Mouse (Mus musculus): ENCODE data around the gene Nfkb2.
A peak's percentile ranks its signal among the peaks of the same experiment; 100 is the strongest.

Nfkb2 gene

DNA sequence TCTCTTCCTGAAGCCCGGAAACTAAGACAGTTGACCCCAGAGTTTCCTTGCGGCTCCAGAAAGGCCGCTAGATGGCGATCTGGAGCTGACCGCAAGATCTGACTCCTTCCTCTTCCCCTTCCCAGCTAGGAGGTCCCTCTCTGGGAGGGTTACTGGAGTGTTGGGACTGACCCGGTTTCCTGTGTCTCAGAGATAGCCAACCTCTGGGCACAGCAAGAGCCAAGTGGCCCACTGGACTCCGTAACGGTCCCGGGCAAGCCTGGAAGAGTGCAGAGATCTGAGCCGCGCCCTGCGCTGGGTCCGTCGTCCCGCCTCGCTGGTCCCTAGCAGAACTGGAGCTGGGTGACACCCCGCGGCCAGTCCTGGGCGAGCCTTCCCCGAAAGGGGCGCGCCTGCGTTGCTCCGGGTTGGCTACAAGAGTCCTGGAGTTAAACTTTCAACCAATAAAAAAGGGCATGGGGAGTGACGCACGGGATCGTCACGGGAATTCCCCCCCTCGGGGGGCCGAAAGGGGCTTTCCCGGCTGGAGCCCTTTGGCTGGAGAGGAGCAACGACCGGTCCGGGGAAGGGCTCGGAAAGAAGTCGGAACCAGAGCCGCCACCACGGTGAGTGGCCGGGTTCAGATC, at the start of gene Nfkb2:
Nfkb2 (plus strand) TSS at position 105 of the 626 bp plus-strand sequence.
- DNase-seq (ENCODE audit: low read depth, low spot score), result peak; percentile 90

DNA sequence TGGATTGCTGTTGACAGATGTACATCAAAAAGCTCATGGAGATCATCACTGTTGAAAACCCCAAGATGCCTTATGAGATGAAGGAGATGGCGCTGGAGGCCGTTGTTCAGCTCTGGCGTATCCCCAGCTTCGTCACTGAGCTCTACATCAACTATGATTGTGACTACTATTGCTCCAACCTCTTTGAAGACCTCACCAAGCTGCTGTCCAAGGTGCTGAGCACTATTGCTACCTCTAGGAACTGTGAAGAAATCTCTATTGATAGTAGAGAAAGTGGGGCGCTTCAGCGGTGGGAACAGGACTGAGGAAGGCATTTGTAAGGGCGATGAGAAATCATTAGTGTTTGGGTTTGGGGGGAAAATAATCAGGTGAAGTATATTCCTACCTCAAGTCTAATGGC, 39.4 kb upstream of the Nfkb2 start:
- peak; percentile 18 for DNase-seq (ENCODE audit: low read depth, low spot score)

DNA sequence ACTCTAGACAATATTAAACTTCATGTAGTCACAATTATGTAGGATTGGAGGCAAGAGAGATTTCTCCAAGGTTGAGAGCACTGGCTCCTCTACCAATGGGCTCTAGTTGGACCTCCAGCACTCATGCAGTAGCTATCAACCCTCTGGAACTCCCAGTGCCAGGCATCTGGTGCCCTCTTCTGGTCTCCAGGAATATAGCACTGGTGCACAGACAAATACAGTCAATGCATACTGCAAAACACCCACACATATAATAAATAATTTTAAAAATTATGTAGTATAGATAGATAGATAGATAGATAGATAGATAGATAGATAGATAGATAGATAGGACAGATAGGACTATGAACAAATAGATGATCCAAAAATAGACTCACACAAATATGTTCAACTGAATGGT, 28.8 kb upstream of the Nfkb2 start:
- DNase-seq (ENCODE audit: low read depth, low spot score), result peak; percentile 51

DNA sequence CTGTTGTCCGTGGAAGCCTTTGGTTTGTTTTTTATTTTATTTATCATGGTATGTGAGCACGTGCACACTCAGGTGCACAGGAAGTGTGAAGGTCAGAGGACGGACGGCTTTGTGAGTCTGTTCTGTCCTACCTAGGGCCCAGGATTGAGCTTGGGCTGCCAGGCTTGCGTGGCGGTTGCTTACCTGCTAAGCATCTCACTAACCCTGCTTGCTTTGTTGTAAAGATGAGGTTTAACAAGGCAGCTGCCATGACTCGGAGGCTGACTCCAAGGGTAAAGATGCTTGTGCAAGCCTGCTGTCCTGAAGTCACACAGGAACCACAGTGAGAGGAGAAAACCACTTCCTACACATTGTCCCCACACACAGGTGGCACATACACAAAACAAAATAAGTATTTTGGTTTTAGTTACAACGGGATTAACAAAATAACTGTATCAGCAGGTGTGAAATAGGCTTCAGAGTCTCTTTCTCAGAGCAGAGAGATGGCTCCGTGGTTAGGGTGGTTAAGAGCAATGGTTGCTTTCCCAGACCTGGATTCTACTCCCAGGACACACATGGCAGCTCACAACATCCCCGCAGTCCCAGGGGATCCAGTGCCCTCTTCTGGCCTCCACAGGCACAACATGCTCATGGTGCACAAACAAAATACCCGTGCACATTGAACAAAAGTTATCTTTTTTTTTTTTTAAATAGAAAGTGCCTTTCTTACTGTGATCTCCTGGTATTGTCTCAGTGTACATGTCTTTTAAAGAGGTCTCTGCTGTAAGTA, 21.9 kb upstream of the Nfkb2 start:
- DNase-seq (ENCODE audit: low read depth, low spot score), result peak; percentile 41

DNA sequence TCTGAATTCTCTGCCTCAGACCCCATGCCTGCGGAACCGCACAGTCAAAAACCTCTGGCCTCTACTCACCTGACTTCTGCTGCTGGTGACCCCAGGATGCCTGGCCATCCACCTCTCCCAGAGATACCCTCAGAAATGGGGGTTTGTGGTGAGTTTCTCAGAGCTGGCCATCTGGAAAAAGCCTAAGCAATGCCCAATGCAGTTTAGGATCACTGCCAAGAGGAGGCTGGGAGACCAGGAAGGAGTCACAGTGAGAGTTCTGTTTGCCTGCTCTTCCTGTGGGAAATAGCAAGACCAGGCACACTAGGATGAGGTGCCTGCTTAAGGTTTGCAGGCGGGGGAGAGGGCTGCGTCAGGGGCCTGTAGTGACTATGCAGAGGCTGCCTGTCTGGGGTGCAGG, 19.4 kb upstream of the Nfkb2 start:
- no peak for DNase-seq (ENCODE audit: low read depth, low spot score)

DNA sequence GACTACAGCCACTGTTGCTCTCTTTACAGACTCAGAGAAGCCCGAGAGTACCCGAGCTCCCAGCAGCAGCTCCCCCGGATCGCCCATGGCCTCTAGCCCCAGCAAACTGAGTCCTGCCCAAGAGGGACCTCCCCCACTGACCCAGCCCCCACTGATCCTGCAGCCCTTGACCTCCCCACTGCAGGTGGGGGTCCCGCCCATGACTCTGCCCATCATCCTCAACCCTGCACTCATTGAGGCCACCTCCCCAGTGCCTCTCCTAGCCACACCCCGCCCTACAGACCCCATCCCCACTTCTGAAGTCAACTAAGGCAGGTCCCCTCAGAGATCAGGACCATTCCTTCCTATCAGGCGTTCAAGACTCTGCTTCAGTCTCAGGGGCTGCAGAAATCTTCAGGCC, 18.5 kb upstream of the Nfkb2 start:
- DNase-seq (ENCODE audit: low read depth, low spot score), result no peak

DNA sequence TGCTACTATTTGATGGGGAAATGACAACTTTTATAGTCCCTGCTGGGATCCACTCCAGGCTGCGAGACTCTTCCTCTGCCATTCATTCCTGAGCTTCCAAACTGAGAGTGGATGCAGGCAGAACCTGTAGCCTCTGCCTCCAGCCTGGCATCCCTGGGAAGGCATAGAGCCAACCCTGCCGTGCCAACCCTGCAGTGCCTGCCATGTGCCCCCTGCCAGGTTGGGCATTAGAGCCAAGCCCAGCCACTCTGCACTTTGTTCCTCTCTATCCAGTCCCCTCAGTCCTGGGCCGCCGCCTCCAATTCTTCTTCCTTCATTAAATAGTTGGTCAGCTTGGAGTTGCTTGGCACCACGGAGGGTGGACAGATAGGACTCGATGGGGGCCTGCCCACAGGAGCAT, 18.1 kb upstream of the Nfkb2 start:
- DNase-seq (ENCODE audit: low read depth, low spot score), result no peak

DNA sequence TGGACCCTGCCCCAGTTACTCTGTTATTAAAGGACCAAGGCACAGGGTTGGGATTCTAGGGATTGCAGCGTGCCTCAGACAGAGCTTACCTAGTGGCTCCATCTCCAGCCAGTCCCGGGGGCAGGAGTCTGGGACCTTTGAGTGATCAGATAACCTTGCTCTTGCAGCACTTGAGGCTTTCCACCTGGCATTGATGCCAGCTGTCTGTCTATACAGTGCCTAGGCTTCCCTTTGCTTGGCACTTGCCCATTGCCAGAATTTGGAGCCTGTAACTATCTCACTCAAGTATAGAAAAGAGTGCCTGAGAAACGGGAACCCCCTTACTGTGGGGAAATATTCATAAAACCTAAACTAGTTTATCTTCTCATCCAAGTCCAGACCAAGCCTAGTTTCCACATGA, 17.2 kb upstream of the Nfkb2 start:
- DNase-seq (ENCODE audit: low read depth, low spot score), result no peak

DNA sequence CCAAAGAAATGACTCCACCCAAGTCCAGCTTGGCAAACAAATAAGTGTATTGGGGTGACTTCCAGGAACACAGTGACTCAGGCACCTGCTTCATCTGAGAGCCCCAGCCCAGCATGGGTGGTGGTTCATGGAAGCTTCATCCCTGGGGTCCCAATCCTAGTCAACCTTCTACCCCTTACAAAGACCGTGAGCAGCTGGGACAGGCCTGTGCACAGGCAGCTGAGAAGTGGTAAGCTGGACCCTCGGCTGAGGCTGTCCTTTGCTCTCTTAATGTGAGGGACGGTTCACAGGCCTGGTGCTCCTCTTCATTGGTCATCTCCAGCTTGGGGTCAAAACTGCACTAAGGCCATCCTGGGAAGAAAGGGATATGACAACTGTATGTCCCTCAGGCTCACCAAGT, 16.6 kb upstream of the Nfkb2 start:
- no peak for DNase-seq (ENCODE audit: low read depth, low spot score)

DNA sequence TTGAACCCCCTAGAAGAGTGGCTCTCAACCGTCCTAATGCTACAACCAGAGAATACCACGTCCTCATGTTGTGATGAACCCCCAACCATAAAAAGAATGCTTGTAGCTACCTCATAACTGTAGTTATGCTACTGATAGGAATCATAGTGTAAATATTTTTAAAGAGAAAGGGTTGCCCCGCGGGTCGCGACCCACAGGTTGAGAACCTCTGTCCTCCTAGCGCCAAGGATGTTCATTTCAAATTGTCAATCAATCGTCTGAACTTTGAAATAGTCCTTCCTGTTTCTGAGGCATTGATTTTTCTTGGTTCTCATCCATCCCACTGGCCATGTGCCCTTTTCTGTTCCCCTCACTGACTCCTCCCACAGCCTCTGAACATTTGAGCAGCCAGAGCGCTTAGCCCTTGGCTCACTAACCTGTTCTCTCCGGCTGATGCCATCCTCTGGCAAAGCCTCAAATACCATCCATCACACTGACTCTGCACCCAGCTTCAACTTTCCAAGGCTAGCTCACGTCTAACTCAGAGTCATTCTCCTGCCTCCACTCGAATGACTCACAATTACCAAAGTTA, 13.5 kb upstream of the Nfkb2 start:
- DNase-seq (ENCODE audit: low read depth, low spot score), result no peak

DNA sequence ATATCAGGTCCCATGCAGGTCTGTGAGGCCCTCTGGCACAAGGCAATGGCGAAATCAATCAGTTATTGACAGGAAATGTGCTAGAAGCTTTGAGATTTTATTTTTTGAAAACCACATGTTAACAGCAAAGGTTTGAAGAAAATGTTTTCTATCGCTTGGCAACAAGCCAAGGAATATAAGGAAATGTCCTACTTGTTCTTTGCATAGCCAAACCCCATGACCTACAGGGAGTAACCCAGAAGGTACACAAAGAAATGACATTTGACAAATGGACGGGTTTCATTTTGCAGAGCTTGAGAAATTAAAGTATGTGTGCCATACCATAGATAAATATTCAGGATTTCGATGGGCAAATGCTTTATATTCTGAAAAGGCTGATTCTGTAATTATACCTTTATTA, 7.2 kb upstream of the Nfkb2 start:
- no peak for DNase-seq (ENCODE audit: low read depth, low spot score)

DNA sequence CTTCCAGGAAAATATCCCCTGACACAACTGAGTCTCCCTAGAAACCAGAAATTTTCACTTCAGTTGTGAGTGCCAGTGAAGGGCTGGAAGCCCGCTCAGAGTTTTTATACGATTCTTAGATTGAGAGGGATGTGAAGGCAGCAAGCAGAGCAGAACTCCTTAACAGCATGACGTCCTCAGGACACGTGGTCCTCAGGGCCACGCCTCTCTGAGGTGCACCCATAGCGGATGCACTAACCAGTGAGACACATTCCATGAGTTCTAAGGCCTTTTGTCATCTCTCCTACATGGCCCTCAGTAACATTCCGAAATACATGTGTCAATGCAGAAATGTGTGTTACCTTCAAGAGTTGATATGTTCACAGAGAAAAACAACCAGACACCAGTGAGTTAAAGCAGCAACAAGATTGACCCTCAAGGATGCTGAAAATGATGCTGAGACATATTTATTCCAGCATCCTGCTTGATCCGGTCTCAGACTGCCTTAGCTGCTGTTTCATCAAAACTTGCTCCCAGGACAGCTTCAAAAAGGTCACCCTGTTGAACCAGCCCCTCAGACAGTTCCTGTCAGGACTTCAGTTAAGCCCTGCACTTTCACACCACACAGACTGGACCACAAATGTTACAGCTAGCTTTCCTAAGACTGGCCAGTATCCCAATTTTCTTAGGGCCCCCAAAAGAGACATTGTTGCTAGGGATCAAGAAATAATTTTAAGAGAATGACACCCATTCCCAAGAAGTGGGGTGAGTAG, 3.6 kb upstream of the Nfkb2 start:
- DNase-seq (ENCODE audit: low read depth, low spot score), result no peak

DNA sequence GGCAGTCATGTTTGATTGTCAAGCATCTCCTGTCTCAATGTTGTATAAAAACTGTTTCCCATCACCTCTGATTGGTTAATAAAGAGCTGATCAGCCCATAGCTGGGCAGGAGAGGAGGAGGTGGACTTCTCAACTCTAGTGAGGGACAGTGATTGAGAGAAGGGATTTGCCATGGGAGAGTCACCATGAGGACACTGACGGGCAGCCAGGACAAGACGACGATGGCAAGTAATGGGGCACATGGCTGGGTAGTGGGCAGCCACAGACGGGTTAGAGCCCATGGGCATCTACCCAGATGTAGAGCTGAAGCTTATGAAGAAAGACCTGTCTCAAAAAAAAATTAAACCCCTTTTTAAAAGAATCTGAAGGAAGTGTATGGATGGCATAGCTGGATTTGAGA, 1.6 kb upstream of the Nfkb2 start:
- no peak for DNase-seq (ENCODE audit: low read depth, low spot score)

DNA sequence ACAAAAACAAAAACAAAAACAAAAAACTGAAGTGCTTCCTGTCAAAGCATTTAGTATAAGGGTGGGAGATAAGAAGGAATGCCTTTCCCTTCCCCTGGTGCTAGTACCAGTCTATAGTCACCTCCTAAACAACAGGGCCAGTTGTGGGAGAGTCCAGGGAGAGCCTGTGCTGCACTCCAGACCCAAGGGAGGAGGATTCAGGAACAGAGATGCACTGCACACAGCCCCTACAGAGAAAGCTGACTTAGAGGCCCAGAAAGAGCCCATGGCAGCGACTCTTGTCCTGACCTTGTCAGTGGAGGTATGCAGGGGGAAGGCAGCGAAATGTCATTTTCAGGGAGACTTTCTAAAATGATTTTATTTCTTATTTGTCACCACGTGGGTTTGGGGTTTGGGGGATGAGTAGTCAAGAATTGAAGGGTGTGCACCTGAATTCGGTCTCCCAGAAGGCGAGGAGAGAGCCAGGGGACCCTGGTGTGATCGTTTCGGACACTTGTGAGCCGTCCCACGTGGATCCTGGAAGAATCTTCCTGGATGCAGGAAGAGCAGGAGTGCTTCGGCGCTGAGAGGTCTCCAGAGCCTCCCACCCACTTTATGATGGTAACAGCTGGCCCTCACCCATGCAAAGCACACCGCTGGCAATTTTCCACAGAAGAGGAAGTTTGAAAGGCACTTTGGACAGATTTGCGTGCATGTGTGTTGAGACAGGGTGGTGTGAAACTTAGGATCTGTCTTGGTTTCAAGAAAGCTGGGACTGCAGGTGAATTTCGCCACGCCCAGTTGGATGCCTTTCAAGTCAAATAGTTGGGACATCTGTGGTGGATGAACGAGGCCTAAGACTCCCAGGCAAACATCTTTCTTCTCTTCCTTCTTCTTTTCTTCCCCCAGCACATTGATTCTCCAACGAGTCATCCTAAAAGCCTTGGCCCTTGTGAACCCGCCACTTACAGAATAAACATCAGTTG, 587 bp upstream of the Nfkb2 start:
- no peak for DNase-seq (ENCODE audit: low read depth, low spot score)

DNA sequence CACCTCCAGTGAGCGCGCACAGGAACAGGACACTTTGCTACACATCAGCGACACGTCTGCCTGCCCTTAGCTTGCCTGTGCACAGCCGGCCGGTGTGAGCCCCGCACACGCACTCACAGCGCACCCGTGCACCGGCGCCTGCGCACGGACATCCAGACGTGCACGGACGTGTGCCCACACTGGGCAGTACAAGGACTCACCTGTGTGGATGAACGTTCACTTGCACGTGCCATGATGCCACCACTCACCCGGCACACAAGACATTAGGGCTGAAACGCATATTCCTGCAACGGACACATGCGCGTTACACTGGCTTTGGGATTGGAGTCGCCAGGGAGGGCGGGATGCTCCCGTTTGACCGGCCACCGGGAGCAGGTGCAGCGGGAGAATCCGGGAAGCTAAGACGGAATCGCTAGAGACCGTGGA, 801 bp downstream of the Nfkb2 start:
- DNase-seq (ENCODE audit: low read depth, low spot score), result no peak

DNA sequence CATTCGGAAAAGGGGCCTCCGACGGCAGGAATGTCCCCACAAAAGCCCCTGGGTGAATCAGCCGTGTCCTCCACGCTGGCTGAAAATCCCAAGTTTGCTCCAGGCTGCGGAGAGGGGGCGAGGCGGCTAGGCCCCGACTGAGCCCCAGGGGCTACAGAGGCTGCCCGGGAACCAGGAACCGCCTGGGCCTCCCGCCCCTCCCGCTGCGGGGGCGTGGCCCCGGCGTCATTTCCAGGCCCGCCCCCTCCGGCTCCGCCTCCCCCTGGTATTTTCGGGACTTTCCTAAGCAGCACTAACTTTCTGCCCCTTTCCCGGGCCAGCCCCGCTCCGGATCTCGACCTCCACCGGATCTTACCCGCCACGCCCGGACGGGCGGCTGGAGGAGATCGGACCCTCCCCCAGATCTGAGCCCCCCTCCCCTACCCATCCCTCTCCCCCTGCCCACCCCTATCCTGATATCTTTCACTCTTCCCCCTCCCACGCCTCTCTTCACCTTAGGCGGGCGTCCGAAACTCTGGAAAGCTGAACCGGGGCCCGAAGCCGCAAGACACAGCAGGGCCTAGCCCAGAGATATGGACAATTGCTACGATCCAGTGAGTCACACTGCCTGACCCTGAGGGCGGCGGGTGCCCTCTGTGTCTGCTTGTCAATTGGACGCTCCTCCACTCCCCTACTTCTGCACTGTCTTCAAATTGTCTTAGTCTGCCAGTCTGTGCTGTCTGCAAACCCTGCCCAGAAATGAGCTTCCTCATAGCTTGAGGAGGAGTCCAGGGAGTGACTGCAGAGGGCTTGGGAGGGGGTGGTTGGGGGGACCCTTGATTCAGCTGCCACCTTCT, 1.5 kb downstream of the Nfkb2 start:
- peak; percentile 79 for DNase-seq (ENCODE audit: low read depth, low spot score)

DNA sequence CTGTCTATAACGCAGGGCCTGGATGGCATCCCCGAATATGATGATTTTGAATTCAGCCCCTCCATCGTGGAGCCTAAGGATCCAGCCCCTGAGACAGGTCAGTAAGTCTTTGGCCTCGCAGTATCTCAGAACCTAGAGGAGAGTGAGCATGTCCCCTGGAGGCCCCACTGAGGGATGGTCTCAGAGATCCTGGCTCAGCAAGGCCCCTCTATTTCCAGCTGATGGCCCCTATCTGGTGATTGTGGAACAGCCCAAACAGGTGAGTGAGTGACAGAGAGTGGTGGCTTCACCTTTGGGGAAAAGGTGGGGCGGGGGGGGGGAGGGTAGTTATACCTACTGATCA, 2.1 kb downstream of the Nfkb2 start:
- no peak for DNase-seq (ENCODE audit: low read depth, low spot score)

DNA sequence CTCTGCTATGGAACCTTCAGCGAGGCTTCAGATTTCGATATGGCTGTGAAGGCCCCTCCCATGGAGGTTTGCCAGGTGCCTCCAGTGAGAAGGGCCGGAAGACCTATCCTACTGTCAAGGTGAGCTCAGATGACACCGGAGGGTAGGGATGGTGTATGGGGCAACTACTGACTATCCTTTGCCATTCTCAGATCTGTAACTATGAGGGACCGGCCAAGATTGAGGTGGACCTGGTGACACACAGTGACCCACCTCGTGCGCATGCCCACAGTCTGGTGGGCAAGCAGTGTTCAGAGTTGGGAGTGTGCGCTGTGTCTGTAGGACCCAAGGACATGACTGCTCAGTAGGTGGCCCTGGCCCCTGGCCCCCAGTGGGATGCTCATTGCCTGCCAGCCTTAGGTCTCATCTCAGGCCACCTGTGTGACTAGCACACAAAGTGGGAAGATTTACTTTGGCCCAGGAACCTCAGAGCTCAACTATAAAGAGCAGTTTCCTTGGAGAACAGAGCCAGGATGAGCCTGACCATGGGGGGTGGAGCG, 2.7 kb downstream of the Nfkb2 start:
- DNase-seq (ENCODE audit: low read depth, low spot score), result no peak

DNA sequence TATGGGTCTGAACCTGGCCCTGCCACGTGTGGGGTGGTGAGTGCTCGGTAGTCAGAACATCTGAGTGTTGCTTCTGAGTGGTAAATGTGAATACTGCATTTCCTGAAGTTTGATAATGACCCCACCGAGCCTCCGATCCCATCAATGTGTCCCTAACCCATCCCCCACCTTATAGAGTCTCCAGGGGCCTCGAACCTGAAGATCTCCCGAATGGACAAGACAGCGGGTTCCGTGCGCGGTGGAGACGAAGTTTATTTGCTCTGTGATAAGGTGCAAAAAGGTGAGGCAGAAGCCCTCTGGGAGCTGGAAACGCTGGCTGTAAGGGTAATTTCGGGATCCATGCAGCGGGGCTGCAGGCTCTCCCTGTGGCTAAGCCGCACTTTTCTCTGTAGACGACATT, 3.7 kb downstream of the Nfkb2 start:
- DNase-seq (ENCODE audit: low read depth, low spot score), result no peak

DNA sequence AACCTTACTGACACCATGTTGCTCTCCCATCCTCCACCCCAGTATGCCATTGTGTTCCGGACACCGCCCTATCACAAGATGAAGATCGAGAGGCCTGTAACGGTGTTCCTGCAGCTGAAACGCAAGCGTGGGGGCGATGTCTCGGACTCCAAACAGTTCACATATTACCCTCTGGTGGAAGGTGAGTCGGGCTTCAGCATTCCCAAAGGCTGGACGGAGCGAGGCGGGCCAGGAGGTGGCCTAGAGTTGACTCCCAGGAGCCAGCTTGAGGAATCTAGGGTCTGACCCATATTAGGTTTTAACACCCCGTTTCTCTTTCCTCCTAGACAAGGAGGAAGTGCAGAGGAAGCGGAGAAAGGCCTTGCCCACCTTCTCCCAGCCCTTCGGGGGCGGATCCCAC, 4.2 kb downstream of the Nfkb2 start:
- DNase-seq (ENCODE audit: low read depth, low spot score), result no peak

Data from ES-CJ7 (cell line).